Mouse (Mus musculus) left cerebral cortex, adult 2 months (tissue): ENCODE measurements at regions not wholly inside any gene's neighbourhood (a gene's known extent, or its start where the extent isn't known, plus 50 kb on each side); places are given as distances from the start of the nearest gene placed in this dataset.
A peak's percentile ranks its signal among the peaks of the same experiment; 100 is the strongest.

Experiments
- DNase-seq, 2 experiments: peaks; one replicate each; pipeline ENCODE4 v3.0.0; 2021 to 2022; ENCODE audit warnings: low spot score in 2 of 2, mixed read lengths in 1 of 2; ENCODE audit errors: extremely low spot score in 1 of 2
- H3K27ac ChIP-seq: fragments of 200-600 bp; 2 replicates; pipeline ENCODE4 v1.8.1; 2022
- H3K4me3 ChIP-seq: fragments of 200-600 bp; 2 replicates; pipeline ENCODE4 v1.8.1; 2022
- CTCF ChIP-seq: fragments of 200-600 bp; IDR thresholded peaks from 2 replicates; pipeline ENCODE4 v1.8.1; 2022; ENCODE audit warnings: antibody characterized with exemption, mild to moderate bottlenecking, moderate library complexity
- intact Hi-C: fragments of 180-260 bp; cut with DNase I; formaldehyde crosslinking; loops from one replicate; pipeline ENCODE4 v1.15.1; 2025

GRCm38 (mm10) chr11:24423278-24423677 is 345.4 kb downstream of the Bcl11a start:
- H3K27ac ChIP-seq: no peak overlapping the region
- no peak for DNase-seq
- TF ChIP-seq CTCF: no peak
- intact Hi-C loops: no loop called here
- H3K4me3 ChIP-seq: no peak overlapping the region

GRCm38 (mm10) chr11:24426995-24427883 is 349.4 kb downstream of the Bcl11a start:
- Histone ChIP-seq H3K4me3 (no peak overlapping the region), H3K27ac (no peak overlapping the region)
- no peak for DNase-seq
- TF ChIP-seq CTCF: no peak
- intact Hi-C loops: no loop called here

GRCm38 (mm10) chr11:24448608-24449007 is 370.8 kb downstream of the Bcl11a start:
- DNase-seq: no peak
- H3K27ac ChIP-seq: no peak overlapping the region
- H3K4me3 ChIP-seq: no peak overlapping the region
- intact Hi-C loops: no loop called here
- TF ChIP-seq CTCF: no peak

GRCm38 (mm10) chr11:24452267-24452666 is 374.4 kb downstream of the Bcl11a start:
- no peak for TF ChIP-seq CTCF
- Histone ChIP-seq H3K4me3 (no peak overlapping the region), H3K27ac (no peak overlapping the region)
- peak; percentile 13 to 20 for DNase-seq
- intact Hi-C loops: no loop called here

GRCm38 (mm10) chr11:24464642-24465041 is 386.8 kb downstream of the Bcl11a start:
- intact Hi-C loops: loop anchor here (5.0 kb wide), 3 partner anchors 107 to 293 kb away; no protein-coding TSS in a partner anchor
- H3K4me3 ChIP-seq: no peak overlapping the region
- TF ChIP-seq CTCF: no peak
- no peak for DNase-seq
- H3K27ac ChIP-seq: no peak overlapping the region

- no peak overlapping the region; the same call in 1 of the 2 replicates for H3K27ac ChIP-seq
- peak in 1 of 2 experiments; percentile 38 for DNase-seq
Observed at GRCm38 (mm10) chr11:24467458-24467857, 389.6 kb downstream of the Bcl11a start.

GRCm38 (mm10) chr11:24470469-24470868 is 392.6 kb downstream of the Bcl11a start:
- no peak for DNase-seq
- TF ChIP-seq CTCF: no peak
- Histone ChIP-seq H3K27ac (no peak overlapping the region), H3K4me3 (no peak overlapping the region)
- intact Hi-C loops: loop anchor here (10.0 kb wide), 2 partner anchors 386 to 844 kb away; no protein-coding TSS in a partner anchor

More at GRCm38 (mm10) chr11:24467458-24467857, 389.6 kb downstream of the Bcl11a start:
- no peak for TF ChIP-seq CTCF
- intact Hi-C loops: loop anchor here (5.0 kb wide), 2 partner anchors 175 to 290 kb away; no protein-coding TSS in a partner anchor
- no peak overlapping the region for H3K4me3 ChIP-seq

- H3K4me3 ChIP-seq: no peak overlapping the region
Observed at GRCm38 (mm10) chr11:24472617-24473367, 394.9 kb downstream of the Bcl11a start.

GRCm38 (mm10) chr11:24473368-24474010 is 395.6 kb downstream of the Bcl11a start:
- intact Hi-C loops: loop anchor here (10.0 kb wide), 2 partner anchors 389 to 841 kb away; no protein-coding TSS in a partner anchor
- Histone ChIP-seq H3K27ac (no peak overlapping the region), H3K4me3 (no peak overlapping the region)
- no peak for TF ChIP-seq CTCF
- peak; percentile 32 to 66 for DNase-seq

More at GRCm38 (mm10) chr11:24472617-24473367, 394.9 kb downstream of the Bcl11a start:
- H3K27ac ChIP-seq: no peak overlapping the region
- TF ChIP-seq CTCF: no peak
- intact Hi-C loops: loop anchor here (10.0 kb wide), 2 partner anchors 388 to 842 kb away; no protein-coding TSS in a partner anchor
- no peak for DNase-seq

- no peak for DNase-seq
- Histone ChIP-seq H3K4me3 (no peak overlapping the region), H3K27ac (no peak overlapping the region)
- no peak for TF ChIP-seq CTCF
- intact Hi-C loops: no loop called here
Observed at GRCm38 (mm10) chr11:24502722-24503424, 425.0 kb downstream of the Bcl11a start.

GRCm38 (mm10) chr11:24515568-24515967 is 437.7 kb downstream of the Bcl11a start:
- TF ChIP-seq CTCF: no peak
- no peak for DNase-seq
- Histone ChIP-seq H3K27ac (no peak overlapping the region), H3K4me3 (no peak overlapping the region)
- intact Hi-C loops: no loop called here
